Mouse (Mus musculus) liver, adult 2 months (tissue): Measurements from ENCODE around the gene Spesp1. TPM values are rescaled to one million over a fixed set of nuclear protein-coding genes. Genes with fewer than 3 reads are reported as not detected.

Source experiments
- DNase-seq: peaks from one replicate; pipeline ENCODE4 v3.0.0-alpha.2; 2011; ENCODE audit warnings: low read depth, low spot score; ENCODE audit errors: extremely low read depth
- H3K27ac ChIP-seq: fragments of 200-500 bp; replicated peaks from 2 replicates; pipeline ENCODE4 v1.5.1; 2012; ENCODE audit warnings: low read depth, mild to moderate bottlenecking, control low read depth, inconsistent platforms, low read length; ENCODE audit not compliant: insufficient read depth
- H3K27me3 ChIP-seq: fragments of 200-500 bp; 2 replicates; pipeline ENCODE4 v1.6.1; 2012; ENCODE audit warnings: mild to moderate bottlenecking, moderate library complexity, low read length, inconsistent platforms; ENCODE audit not compliant: control insufficient read depth, insufficient read depth
- H3K36me3 ChIP-seq: fragments of 200-500 bp; 2 replicates; pipeline ENCODE4 v1.6.1; 2012; ENCODE audit warnings: low read length, inconsistent platforms; ENCODE audit not compliant: control insufficient read depth, insufficient read depth
- H3K4me1 ChIP-seq: fragments of 200-500 bp; 2 replicates; pipeline ENCODE4 v1.6.1; 2011; ENCODE audit warnings: low read length; ENCODE audit not compliant: control insufficient read depth, insufficient read depth
- H3K4me3 ChIP-seq: fragments of 200-500 bp; 2 replicates; pipeline ENCODE4 v1.5.1; 2011; ENCODE audit warnings: low read depth, mild to moderate bottlenecking, control low read depth, low read length, moderate library complexity; ENCODE audit not compliant: insufficient read depth
- H3K79me2 ChIP-seq: fragments of 200-500 bp; 2 replicates; pipeline ENCODE4 v1.6.1; 2012; ENCODE audit warnings: inconsistent platforms, mild to moderate bottlenecking, low read length, moderate library complexity; ENCODE audit not compliant: control insufficient read depth, insufficient read depth
- H3K9ac ChIP-seq: fragments of 200-500 bp; 2 replicates; pipeline ENCODE4 v1.6.1; 2012; ENCODE audit warnings: low read depth, mild to moderate bottlenecking, control low read depth, inconsistent platforms, low read length
- CTCF ChIP-seq: fragments of 200-500 bp; IDR thresholded peaks from 2 replicates; pipeline ENCODE4 v1.5.1; 2011; ENCODE audit warnings: low read depth, low read length, control low read depth
- POLR2A ChIP-seq: fragments of 200-500 bp; IDR thresholded peaks from 2 replicates; pipeline ENCODE4 v1.6.1; 2011; ENCODE audit warnings: low read length, control low read depth; ENCODE audit not compliant: insufficient read depth; ENCODE audit errors: extremely low read depth
- WGBS: fragments of 180-500 bp; shearing (Covaris S2); methylation state at CpG from one replicate; pipeline ENCODE4 v1.1.7; 2018; 5-methylcytosine and 5-hydroxymethylcytosine counted together
- polyA plus RNA-seq: library from polyadenylated mRNA; depleted of rRNA; stranded (reverse); fragments of >200 nt; gene quantifications from 2 replicates; pipeline ENCODE4 v1.2.3, GENCODE M21; 2012
- total RNA-seq: library from RNA; depleted of rRNA; stranded (reverse); fragments of >200 nt; gene quantifications from 2 replicates; pipeline ENCODE4 v1.2.3, GENCODE M21; 2014

Gene Spesp1
- total and polyA plus RNA-seq, 2 experiments = not detected

- Histone ChIP-seq H3K27ac (no peak overlapping the region), H3K27me3 (no peaks in the 10 kb centered on the region; the same call in 1 of the 2 replicates), H3K36me3 (no peaks in the 10 kb centered on the region), H3K4me1 (no peaks in the 10 kb centered on the region), H3K79me2 (no peaks in the 10 kb centered on the region), H3K9ac (no peak overlapping the region), H3K4me3 (no peak overlapping the region)
- WGBS = 74% methylated on average over 9 of the region's 9 CpGs
- DNase-seq = no peak
- no peak for TF ChIP-seq POLR2A
- no peak for TF ChIP-seq CTCF
These were observed 26.0 kb downstream of the Spesp1 start for GRCm38 (mm10) chr9:62255896-62256576.

DNA sequence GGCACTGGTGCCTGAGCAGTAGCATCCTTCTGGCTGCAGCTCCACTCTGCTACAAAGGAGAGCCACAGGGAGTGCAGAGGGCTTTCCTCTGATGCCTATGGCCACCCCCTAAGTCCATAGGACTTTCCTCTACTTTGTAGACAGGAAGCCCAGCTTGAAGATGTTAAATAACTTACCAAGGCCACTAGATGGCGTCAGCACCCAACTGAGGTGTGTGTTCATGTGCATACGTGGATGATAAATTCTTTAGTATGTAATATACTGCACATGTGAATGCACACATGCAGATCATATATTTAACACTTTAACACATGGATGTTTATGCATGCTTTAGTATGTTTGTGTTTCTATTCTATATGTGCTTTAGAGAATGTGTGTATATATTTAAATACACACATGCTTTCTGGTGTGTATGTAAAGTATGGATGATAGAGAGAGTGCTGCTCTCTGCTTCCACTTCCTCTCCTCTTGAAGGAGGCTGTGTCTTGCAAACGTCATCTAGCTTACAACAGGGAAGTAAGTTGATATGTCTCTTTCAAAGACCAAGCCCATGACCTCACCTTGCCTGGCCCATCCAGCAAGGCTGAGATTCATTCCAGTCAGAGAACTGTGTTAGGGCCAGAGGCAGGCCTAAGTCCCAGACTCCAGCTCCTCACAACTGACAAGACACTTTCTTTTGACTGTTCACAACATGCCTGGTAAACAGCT is 28.1 kb downstream of the Spesp1 start:
- TF ChIP-seq CTCF = peak; percentile 19; the same call in 1 of the 2 replicates
- no peak for TF ChIP-seq POLR2A
- H3K9ac ChIP-seq = no peak overlapping the region
- no peaks in the 10 kb centered on the region for H3K36me3 ChIP-seq
- DNase-seq = peak; percentile 14
- 29% methylated on average over 3 of the region's 3 CpGs for WGBS
- H3K4me3 ChIP-seq = no peak overlapping the region
- no peaks in the 10 kb centered on the region for H3K27me3 ChIP-seq
- no peaks in the 10 kb centered on the region for H3K4me1 ChIP-seq
- H3K79me2 ChIP-seq = no peaks in the 10 kb centered on the region
- no peak overlapping the region for H3K27ac ChIP-seq

DNA sequence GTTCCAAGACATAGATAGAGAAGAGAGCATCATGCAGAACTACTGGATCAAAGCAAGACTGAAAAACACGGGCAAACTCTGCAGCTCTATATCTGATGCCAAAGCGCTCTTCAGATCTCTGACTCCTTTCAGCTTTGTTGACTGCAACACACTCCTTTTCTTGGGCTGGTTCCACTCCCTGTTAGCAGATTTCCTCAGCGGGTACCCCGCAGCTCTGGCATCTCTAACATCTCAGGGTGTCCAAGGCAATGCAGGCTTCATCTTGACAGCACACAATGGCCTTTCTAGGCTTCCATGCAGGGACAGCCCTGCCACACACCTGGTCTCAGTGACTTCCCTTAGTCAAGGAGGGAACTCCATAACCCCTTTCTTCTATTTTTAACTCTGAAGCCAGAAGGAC is 31.7 kb downstream of the Spesp1 start:
- H3K9ac ChIP-seq = no peak overlapping the region
- TF ChIP-seq CTCF (no peak), POLR2A (no peak)
- no peaks in the 10 kb centered on the region for H3K36me3 ChIP-seq
- no peaks in the 10 kb centered on the region for H3K27me3 ChIP-seq
- no peaks in the 10 kb centered on the region for H3K4me1 ChIP-seq
- H3K4me3 ChIP-seq = no peak overlapping the region
- 88% methylated on average over 4 of the region's 4 CpGs for WGBS
- DNase-seq = no peak
- no peaks in the 10 kb centered on the region for H3K79me2 ChIP-seq
- no peak overlapping the region for H3K27ac ChIP-seq

GRCm38 (mm10) chr9:62246380-62246942 is 35.5 kb downstream of the Spesp1 start:
- Histone ChIP-seq H3K9ac (no peak overlapping the region), H3K27ac (no peak overlapping the region), H3K27me3 (no peaks in the 10 kb centered on the region), H3K79me2 (no peaks in the 10 kb centered on the region), H3K4me3 (no peak overlapping the region), H3K36me3 (no peaks in the 10 kb centered on the region), H3K4me1 (peaks cover 5% of the 10 kb centered on the region; the same call in 1 of the 2 replicates)
- TF ChIP-seq POLR2A (no peak), CTCF (no peak)
- WGBS = 35% methylated on average over 4 of the region's 4 CpGs
- DNase-seq = peak; percentile 30

DNA sequence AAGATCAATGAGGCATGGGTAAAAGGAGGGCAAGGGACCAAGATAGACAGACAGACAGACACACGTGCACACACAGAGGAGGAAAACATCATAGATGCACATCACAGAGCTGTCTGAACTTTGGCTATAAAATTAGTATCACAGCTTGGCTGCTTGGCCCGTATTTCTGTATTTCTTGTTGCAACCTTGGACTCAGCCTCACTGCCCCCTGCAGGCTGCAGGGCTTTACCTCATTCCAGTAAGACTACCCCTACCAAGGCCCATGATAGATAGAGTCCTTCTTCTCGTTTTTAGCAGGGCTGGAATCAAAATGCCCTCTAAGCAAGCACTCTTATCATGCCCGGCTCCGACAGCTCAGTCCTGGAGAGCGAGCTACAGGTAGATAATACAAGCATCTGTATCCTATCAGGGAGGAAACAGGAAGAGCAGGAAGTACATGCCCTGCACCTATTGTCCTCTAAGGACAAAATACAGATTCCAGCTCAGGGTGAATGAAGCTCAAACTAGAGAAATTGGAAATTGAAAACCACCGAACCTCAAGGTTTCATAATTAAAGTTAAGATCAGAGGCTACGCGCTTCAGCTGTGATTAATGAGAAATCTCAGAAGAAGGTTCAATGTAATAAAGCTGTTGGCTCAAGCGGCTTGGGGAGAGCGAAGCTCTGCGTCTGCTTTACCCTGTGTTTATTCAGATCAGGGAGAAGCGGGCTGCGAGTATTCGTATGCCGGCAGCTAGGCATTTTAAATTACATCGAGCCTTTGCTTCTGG is 36.2 kb downstream of the Spesp1 start:
- DNase-seq = no peak
- Histone ChIP-seq H3K4me1 (peaks cover 5% of the 10 kb centered on the region; the same call in 1 of the 2 replicates), H3K9ac (no peak overlapping the region), H3K27me3 (no peaks in the 10 kb centered on the region), H3K27ac (no peak overlapping the region), H3K4me3 (no peak overlapping the region), H3K36me3 (no peaks in the 10 kb centered on the region), H3K79me2 (no peaks in the 10 kb centered on the region)
- WGBS = 57% methylated on average over 17 of the region's 17 CpGs
- peak; percentile 38; the same call in 1 of the 2 replicates for TF ChIP-seq CTCF
- no peak for TF ChIP-seq POLR2A

DNA sequence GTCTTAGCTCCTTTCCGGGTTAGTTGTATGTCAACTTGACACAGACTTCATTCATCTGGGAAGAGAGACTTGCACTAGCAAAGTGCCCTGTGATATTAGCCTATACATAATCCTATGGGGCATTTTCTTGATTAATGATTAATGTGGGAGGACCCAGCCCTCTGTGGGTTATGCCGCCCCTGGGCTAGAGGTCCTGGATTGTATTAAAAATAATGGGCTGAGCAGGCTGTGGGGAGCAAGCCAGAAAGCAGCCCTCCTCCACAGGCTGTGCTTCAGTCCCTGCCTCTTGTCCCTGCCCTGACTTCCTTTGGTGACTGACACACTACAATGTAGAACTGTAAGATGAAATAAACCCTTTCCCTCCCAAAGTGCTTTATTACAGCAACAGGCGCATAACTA is 37.4 kb downstream of the Spesp1 start:
- no peak for TF ChIP-seq POLR2A
- no peak for TF ChIP-seq CTCF
- no peak overlapping the region for H3K27ac ChIP-seq
- peaks cover 5% of the 10 kb centered on the region; the same call in 1 of the 2 replicates for H3K4me1 ChIP-seq
- WGBS = 29% methylated on average over 3 of the region's 3 CpGs
- no peak overlapping the region for H3K9ac ChIP-seq
- H3K27me3 ChIP-seq = no peaks in the 10 kb centered on the region
- DNase-seq = no peak
- H3K79me2 ChIP-seq = no peaks in the 10 kb centered on the region
- no peak overlapping the region for H3K4me3 ChIP-seq
- no peaks in the 10 kb centered on the region for H3K36me3 ChIP-seq
